ENCODE assay signal across 8 mouse cellular contexts in genomic region chr9:106280808-106281544, GRCm38 (mm10). TPM values are rescaled to one million over a fixed set of nuclear protein-coding genes. Genes with fewer than 3 reads are reported as not detected.
DNase-seq lines count a peak whose midpoint lies in the region; ATAC-seq lines count a peak whose summit lies in the region.

TSS of gene Poc1a (plus strand) at chr9:106281061.

- H3K4me3 ChIP-seq in brown adipose tissue, adult 24 weeks (ENCODE audit: insufficient read depth, low read depth, low read length), result peak within 1 kb of the TSS; percentile 82
- peak within 1 kb of the TSS; percentile 75 for H3K4me3 ChIP-seq in heart, embryonic 13.5 days
- peak within 1 kb of the TSS; percentile 85 for H3K4me3 ChIP-seq in liver, embryonic 12.5 days
- H3K4me3 ChIP-seq in stomach, embryonic 15.5 days (replicated peaks), result peak within 1 kb of the TSS; percentile 62

- no peaks in the 10 kb centered on the region for H3K27me3 ChIP-seq in heart, embryonic 13.5 days (replicated peaks)
- no peaks in the 10 kb centered on the region for H3K27me3 ChIP-seq in liver, embryonic 12.5 days (replicated peaks)
- no peaks in the 10 kb centered on the region for H3K27me3 ChIP-seq in stomach, embryonic 15.5 days (replicated peaks)

- peak; percentile 90 for ATAC-seq in heart, embryonic 13.5 days (ENCODE audit: extremely low read depth, insufficient number of reproducible peaks, low FRiP score, low TSS enrichment)
- ATAC-seq in liver, embryonic 12.5 days, result peak; percentile 97
- peak; percentile 97 for ATAC-seq in stomach, embryonic 15.5 days (ENCODE audit: insufficient read depth, low FRiP score, low read depth)

- no peaks in the 10 kb centered on the region for H3K9me3 ChIP-seq in heart, embryonic 13.5 days
- no peaks in the 10 kb centered on the region for H3K9me3 ChIP-seq in liver, embryonic 12.5 days (replicated peaks)
- no peaks in the 10 kb centered on the region for H3K9me3 ChIP-seq in stomach, embryonic 15.5 days

- H3K4me1 ChIP-seq in brown adipose tissue, adult 24 weeks (ENCODE audit: control insufficient read depth, insufficient read depth, insufficient read length, low read length), result no peaks in the 10 kb centered on the region
- peaks cover 17% of the 10 kb centered on the region for H3K4me1 ChIP-seq in heart, embryonic 13.5 days
- H3K4me1 ChIP-seq in liver, embryonic 12.5 days, result peaks cover 26% of the 10 kb centered on the region
- H3K4me1 ChIP-seq in stomach, embryonic 15.5 days, result peaks cover 11% of the 10 kb centered on the region

- under 1% methylated on average over 47 of the region's 47 CpGs for WGBS in heart, embryonic 13.5 days
- WGBS in liver, embryonic 12.5 days (ENCODE audit: insufficient replicate concordance), result under 1% methylated on average over 47 of the region's 47 CpGs
- under 1% methylated on average over 47 of the region's 47 CpGs for WGBS in stomach, embryonic 15.5 days

- H3K9ac ChIP-seq in heart, embryonic 13.5 days, result peak within 1 kb of the TSS; percentile 85
- H3K9ac ChIP-seq in liver, embryonic 12.5 days, result peak within 1 kb of the TSS; percentile 89
- peak within 1 kb of the TSS; percentile 48 for H3K9ac ChIP-seq in stomach, embryonic 15.5 days

- peak within 1 kb of the TSS; percentile 96 for H3K27ac ChIP-seq in brown adipose tissue, adult 24 weeks (replicated peaks; ENCODE audit: low read depth, low read length)
- peak within 1 kb of the TSS; percentile 80 for H3K27ac ChIP-seq in heart, embryonic 13.5 days (replicated peaks)
- peak within 1 kb of the TSS; percentile 74 for H3K27ac ChIP-seq in liver, embryonic 12.5 days
- H3K27ac ChIP-seq in stomach, embryonic 15.5 days, result peak within 1 kb of the TSS; percentile 76

- peaks cover 32% of the 10 kb centered on the region for H3K36me3 ChIP-seq in heart, embryonic 13.5 days
- peaks cover 30% of the 10 kb centered on the region for H3K36me3 ChIP-seq in liver, embryonic 12.5 days
- H3K36me3 ChIP-seq in stomach, embryonic 15.5 days, result peaks cover 4% of the 10 kb centered on the region; the same call in 1 of the 2 replicates

- peak; percentile 95 for DNase-seq in CD4-positive, CD25-positive, alpha-beta regulatory T cell, adult 2 months (ENCODE audit: low read depth, low spot score)
- peak; percentile 73 for DNase-seq in fat pad, adult 2 months (ENCODE audit: extremely low read depth, low read depth, low spot score)
- peak; percentile 94 for DNase-seq in kidney, postnatal 10 days
- DNase-seq in natural killer cell, adult 2 months (ENCODE audit: low spot score in 2 of 2), result peak; percentile 91 to 92

- H3K4me2 ChIP-seq in heart, embryonic 13.5 days, result peak within 1 kb of the TSS; percentile 79
- peak within 1 kb of the TSS; percentile 91 for H3K4me2 ChIP-seq in liver, embryonic 12.5 days
- peak within 1 kb of the TSS; percentile 78 for H3K4me2 ChIP-seq in stomach, embryonic 15.5 days

RNA-seq across cellular contexts. Expression of gene Poc1a, which starts in this region (rescaled TPM):
- 9.4 and 12.7 TPM in 2 replicates for polyA plus RNA-seq in brown adipose tissue, adult 24 weeks (2012; ENCODE audit: insufficient read depth, insufficient read length, missing spikeins)
- polyA plus RNA-seq in heart, embryonic 13.5 days (2015; fragmentation: Nextera tagmentation; extraction: Ambion mirVana), result 26.4 and 29.9 TPM in 2 replicates
- 28.8 and 29.0 TPM in 2 replicates for polyA plus RNA-seq in liver, embryonic 12.5 days (2016; fragmentation: Nextera tagmentation; extraction: Ambion mirVana)
- polyA plus RNA-seq in stomach, embryonic 15.5 days (2015; fragmentation: Nextera tagmentation; extraction: Ambion mirVana), result 24.7 and 25.4 TPM in 2 replicates

Comparison
In these comparisons a context has a peak if more than half of its experiments do, and no peak if none do; other contexts are left out.
1. Peak in every context shown above with its lines: DNase-seq, ATAC-seq, H3K4me3 ChIP-seq and H3K27ac ChIP-seq.